Mouse (Mus musculus) embryonic facial prominence, embryonic 12.5 days (tissue): ENCODE measurements around the gene Slu7. TPM values are rescaled to one million over a fixed set of nuclear protein-coding genes. Genes with fewer than 3 reads are reported as not detected.

Experiments
- ATAC-seq: fragments of 200-750 bp; cut with Nextera tagmentation; 2 replicates; pipeline ENCODE4 v1.8.0; 2017; ENCODE audit not compliant: insufficient number of reproducible peaks, insufficient read depth, low FRiP score, low TSS enrichment
- H3K27ac ChIP-seq: fragments of 300-500 bp; sonication (generic); 2 replicates; pipeline ENCODE4 v1.5.1; 2016; ENCODE audit warnings: mild to moderate bottlenecking
- H3K27me3 ChIP-seq: fragments of 300-500 bp; sonication (generic); 2 replicates; pipeline ENCODE4 v1.6.1; 2016; ENCODE audit warnings: mild to moderate bottlenecking, moderate library complexity
- H3K36me3 ChIP-seq: fragments of 300-500 bp; sonication (generic); 2 replicates; pipeline ENCODE4 v1.6.1; 2016; ENCODE audit warnings: mild to moderate bottlenecking
- H3K4me1 ChIP-seq: fragments of 300-500 bp; sonication (generic); 2 replicates; pipeline ENCODE4 v1.6.1; 2016
- H3K4me2 ChIP-seq: fragments of 300-500 bp; sonication (generic); replicated peaks from 2 replicates; pipeline ENCODE4 v1.6.1; 2016; ENCODE audit warnings: mild to moderate bottlenecking, moderate library complexity
- H3K4me3 ChIP-seq: fragments of 300-500 bp; sonication (generic); 2 replicates; pipeline ENCODE4 v1.5.1; 2016; ENCODE audit warnings: mild to moderate bottlenecking
- H3K9ac ChIP-seq: fragments of 300-500 bp; sonication (generic); 2 replicates; pipeline ENCODE4 v1.6.1; 2016; ENCODE audit warnings: mild to moderate bottlenecking, moderate library complexity
- H3K9me3 ChIP-seq: fragments of 300-500 bp; sonication (generic); 2 replicates; pipeline ENCODE4 v1.6.1; 2016; ENCODE audit warnings: mild to moderate bottlenecking, moderate library complexity
- WGBS: fragments of 180-500 bp; shearing (Covaris S2); methylation state at CpG from one replicate; pipeline ENCODE4 v1.1.7; 2016; 5-methylcytosine and 5-hydroxymethylcytosine counted together
- polyA plus RNA-seq: library from polyadenylated mRNA; unstranded; fragments of >200 nt; fragmentation: Nextera tagmentation; extraction: Ambion mirVana; gene quantifications from 2 replicates; pipeline ENCODE4 v1.2.1, GENCODE M21; 2016

The Slu7 gene
- polyA plus RNA-seq, 1 experiment from 2014 or later, result 63.5 TPM

DNA sequence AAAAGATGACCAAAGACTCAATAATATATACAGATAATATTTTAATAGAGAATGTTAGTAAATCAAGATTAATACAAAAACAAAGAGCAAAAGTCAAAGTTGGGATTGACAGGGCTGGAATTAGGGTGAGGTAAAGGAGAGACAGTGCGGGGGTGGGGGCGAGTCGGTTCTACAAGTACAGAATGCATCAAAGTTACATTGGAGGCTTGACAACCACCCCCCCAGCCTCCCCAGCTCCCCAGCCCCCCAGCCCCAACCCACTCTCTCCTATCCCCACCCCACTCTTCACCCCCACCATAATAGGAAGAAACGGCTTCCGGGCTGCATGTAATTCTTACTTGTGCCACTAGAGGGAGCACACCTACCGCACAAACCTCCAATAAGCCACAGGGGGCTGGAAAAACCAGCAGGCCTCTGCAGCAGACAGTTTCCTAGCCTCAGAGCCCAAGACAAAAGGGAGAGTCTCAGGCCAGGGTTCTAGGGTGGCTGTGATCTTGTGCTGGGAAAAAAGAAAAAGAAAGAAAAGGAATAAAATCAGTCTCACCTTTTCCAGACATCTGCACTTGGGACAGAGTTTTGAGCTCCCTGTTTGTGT is 60.4 kb downstream of the Slu7 start:
- H3K4me2 ChIP-seq, result no peak overlapping the region
- 24% methylated on average over 6 of the region's 6 CpGs for WGBS
- peak; percentile 71; the same call in 1 of the 2 replicates for ATAC-seq
- H3K4me3 ChIP-seq, result no peak overlapping the region
- no peaks in the 10 kb centered on the region for H3K27me3 ChIP-seq
- H3K9me3 ChIP-seq, result no peaks in the 10 kb centered on the region
- H3K27ac ChIP-seq, result no peak overlapping the region
- 0 out of 2 replicates have a peak overlapping the region, but pooled peaks have one; percentile 12 for H3K9ac ChIP-seq
- H3K36me3 ChIP-seq, result no peaks in the 10 kb centered on the region
- H3K4me1 ChIP-seq, result no peaks in the 10 kb centered on the region

- Histone ChIP-seq H3K4me1 (no peaks in the 10 kb centered on the region), H3K9ac (no peak overlapping the region), H3K27me3 (no peaks in the 10 kb centered on the region), H3K4me2 (no peak overlapping the region), H3K9me3 (no peaks in the 10 kb centered on the region), H3K27ac (no peak overlapping the region), H3K36me3 (no peaks in the 10 kb centered on the region), H3K4me3 (no peak overlapping the region)
- WGBS, result 53% methylated on average over 8 of the region's 8 CpGs
- ATAC-seq, result no peak
Measured at GRCm38 (mm10) chr11:43495037-43495436, 61.5 kb downstream of the Slu7 start.

DNA sequence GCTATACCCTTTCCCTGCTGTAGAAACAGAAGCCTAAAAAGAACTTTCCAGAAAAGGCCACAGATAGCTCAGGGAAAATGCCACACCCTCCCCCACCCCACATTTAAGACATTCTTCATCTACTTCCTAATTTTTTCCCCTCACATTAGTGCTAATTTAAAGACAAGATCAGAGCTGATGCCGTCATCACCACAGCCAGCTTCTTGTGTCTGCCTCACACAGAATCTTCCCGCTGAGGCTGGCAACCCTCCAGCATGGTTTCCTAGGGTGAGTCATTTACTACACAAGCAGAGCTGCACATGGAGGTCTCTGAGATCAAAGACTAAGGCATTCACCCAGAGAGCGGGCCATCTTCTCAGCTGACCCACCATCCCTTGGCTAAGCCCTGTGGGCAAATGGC is 62.0 kb downstream of the Slu7 start:
- no peak for ATAC-seq
- 70% methylated on average over 3 of the region's 3 CpGs for WGBS

More for the DNA sequence above, 62.0 kb downstream of the Slu7 start:
- H3K27ac ChIP-seq, result no peak overlapping the region
- H3K36me3 ChIP-seq, result no peaks in the 10 kb centered on the region
- H3K9ac ChIP-seq, result no peak overlapping the region
- H3K4me3 ChIP-seq, result no peak overlapping the region
- no peaks in the 10 kb centered on the region for H3K4me1 ChIP-seq
- H3K9me3 ChIP-seq, result no peaks in the 10 kb centered on the region
- no peak overlapping the region for H3K4me2 ChIP-seq
- no peaks in the 10 kb centered on the region for H3K27me3 ChIP-seq

Other genes with a start within 250 kb of the Slu7 start
- gene Pttg1, start 7.5 kb upstream of the Slu7 start, polyA plus RNA-seq, result 101 and 105 TPM in 2 replicates
- gene C1qtnf2, start 40.5 kb downstream of the Slu7 start, polyA plus RNA-seq, result 6.8 and 7.3 TPM in 2 replicates
- gene Ccnjl, start 95.0 kb downstream of the Slu7 start, polyA plus RNA-seq, result 22.7 and 23.6 TPM in 2 replicates
- 5.6 and 5.9 TPM in 2 replicates for gene 4933415A04Rik, start 153.3 kb downstream of the Slu7 start, polyA plus RNA-seq
- gene Fabp6, start 167.8 kb downstream of the Slu7 start, polyA plus RNA-seq, result not detected in 2 replicates
- gene Pwwp2a, start 248.3 kb downstream of the Slu7 start, polyA plus RNA-seq, result 43.0 and 45.7 TPM in 2 replicates